Mouse (Mus musculus) stomach, postnatal 0 days (tissue): Measurements from ENCODE around the gene Kirrel3.

Experiments
- CTCF ChIP-seq: IDR thresholded peaks from 2 replicates; pipeline ENCODE4 v1.5.1; 2016; ENCODE audit warnings: antibody characterized with exemption, low read depth, mild to moderate bottlenecking, moderate library complexity
- EP300 ChIP-seq: optimal IDR thresholded peaks from 2 replicates; pipeline ENCODE3; 2016; ENCODE audit warnings: antibody characterized with exemption

GRCm38 (mm10) chr9:34930371-34930770, 444.7 kb downstream of the Kirrel3 start:
- TF ChIP-seq CTCF (no peak), EP300 (no peak)
